Mouse (Mus musculus) left cerebral cortex, adult 9 months (tissue): Measurements from ENCODE around the gene Rarb.

Experiments used
- DNase-seq, 2 experiments: peaks; one replicate each; pipeline ENCODE4 v3.0.0; 2022; ENCODE audit warnings: low spot score in 2 of 2

The Rarb gene

DNA sequence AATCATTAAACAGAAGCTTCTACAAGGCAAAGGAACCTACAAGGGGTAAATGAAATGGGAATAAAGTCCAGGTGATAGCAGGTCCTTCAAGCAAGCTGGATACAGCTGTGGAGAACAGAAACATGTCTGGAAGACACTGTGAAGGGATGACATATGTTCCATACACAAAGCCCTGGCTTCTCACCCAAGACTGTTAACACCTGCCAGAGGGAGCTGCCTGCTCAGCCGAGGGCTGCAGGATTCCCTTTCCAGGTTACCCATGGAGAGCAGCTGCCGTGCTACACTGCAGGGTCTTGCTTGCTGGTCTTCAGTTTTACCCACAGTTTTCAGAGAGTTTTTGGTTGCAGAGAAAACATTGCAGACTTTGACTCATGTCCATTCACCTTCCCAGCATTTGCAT is 290.3 kb downstream of the Rarb start:
- no peak for DNase-seq

DNA sequence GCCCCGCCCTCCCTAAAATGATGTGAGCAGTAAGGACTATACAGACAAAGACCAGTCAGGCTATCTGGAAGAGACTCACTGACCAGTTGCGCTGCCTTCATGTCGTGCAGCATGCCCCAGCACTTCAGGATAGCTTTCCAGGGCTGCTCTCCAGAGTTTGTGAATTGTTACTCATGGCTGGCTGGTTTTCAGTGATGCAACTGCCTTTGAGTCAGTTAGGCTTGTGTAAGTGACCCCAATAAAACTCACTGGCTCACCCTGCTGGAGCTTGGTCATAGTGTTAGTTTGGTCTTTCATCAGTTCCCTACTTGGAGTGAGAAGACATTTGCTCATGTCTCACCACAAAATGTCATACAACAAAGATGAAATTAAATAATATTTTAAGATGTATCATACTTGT is 292.8 kb downstream of the Rarb start:
- no peak for DNase-seq

DNA sequence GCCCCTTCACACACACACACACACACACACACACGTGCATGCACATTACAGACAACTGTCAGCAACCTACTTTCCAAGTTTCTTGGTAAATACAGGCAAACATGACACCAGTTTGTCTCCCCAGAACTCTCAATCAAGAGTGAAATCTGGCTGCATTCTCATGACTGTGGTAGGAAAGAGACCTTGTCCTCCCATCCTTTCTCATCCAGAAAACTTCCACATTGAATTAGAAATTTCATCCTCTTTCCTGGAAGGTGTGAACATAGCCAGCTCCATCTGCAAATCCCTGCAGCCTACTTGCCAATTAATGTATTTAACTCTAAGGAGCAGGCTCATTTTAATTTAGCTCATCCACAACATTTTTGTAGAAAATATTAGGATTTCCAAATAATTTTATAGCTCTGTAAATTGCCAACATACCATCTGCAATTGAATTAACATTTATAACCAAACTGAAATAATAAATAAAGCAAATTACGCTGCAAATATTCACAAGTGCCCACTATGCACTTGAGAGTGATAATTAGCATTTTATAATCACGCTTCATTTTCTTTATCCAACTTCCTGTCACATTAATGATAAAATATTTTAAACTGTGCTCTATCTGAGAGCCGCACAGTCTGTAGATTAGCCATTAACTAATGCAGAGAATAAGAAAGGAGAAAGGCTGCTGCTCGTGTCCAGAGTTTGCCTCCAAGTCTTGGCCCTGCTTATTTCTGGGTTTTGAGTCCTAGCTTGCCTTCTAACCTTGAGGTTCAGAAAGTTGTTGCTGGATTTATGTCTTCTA is 293.6 kb downstream of the Rarb start:
- DNase-seq: no peak

DNA sequence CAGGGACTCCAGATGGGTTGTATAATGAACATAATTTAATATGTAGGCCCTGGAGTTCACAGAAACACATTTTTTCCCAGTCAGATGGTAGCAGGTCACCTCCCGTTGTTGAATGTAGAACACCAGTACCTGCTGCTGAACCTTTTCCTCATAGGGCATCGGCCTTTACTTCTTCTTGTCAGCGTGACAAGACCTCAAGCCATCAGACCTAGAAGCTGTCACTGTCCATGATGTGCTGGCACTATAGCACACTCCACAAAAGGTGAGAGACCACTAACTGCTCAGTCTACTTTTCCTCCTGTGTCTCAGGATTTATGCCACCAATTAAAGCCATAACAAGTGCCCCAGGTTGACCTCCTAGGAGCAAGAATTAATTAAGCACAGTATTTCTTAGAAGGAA is 296.1 kb downstream of the Rarb start:
- DNase-seq: no peak

DNA sequence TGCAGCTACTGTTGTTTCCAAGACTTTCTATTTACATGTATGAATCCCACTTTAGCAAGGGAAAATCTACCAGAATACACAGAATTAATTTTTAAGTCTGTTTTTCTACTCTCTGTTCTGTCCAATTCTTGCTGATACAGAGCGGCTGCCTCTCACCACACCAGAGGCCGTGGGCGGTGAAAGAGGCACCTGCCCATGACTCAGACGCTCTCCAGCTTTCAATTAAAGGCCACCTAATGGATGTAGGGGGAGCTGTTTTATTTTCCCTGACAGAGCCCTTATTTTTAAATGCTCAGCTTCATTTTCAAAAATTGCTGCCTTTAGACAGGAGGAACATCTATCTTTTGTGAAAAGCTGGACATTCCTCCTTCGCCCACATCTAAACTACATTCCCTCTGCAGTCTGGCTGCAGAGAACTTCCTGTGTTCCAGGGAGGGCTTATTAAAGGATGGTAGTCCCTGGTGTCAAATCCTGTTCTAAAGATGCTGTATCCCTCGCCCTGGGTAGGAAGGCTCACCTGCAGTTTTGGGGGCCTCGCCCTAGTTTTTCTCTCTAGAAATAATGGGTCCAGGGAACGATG is 299.3 kb downstream of the Rarb start:
- peak in 1 of 2 experiments; percentile 56 for DNase-seq

DNA sequence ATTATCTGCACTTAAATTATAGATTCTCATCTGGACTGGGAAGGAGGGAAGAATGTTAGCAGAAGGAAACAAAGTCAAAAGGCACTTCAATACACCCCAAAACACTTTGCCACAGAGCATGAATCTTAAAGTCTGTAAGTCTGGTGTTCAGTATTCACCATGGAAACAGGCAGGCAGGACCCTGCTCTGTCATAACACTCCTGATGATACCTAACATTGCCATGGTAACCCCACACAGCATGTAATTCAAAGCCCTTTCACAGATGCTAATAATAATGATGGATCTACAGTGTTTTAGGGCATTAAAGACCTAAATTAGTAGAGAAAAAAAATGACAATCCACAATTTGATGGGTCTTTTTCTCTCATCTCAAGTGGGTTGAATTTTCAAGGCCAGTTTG is 301.0 kb downstream of the Rarb start:
- peak in 1 of 2 experiments; percentile 32 for DNase-seq

DNA sequence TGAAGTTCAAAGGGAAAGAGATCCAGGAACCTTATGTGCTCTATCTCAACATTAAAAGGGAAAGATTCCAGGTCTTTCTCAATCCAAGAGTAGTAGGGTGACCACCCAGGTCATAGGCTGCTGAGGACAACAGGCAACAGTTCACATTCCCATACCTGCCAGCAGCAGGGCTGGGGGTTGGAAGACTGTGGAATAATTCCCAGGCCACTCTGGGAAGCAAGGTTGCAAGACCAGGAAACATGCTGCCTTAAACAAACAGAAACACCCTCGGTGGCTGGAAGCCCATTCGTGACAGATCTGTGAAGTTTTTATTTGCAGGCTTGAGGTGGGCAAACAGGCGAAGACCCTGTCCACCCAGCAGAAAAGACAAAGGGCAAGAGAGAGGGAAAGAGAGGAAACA is 303.2 kb downstream of the Rarb start:
- no peak for DNase-seq

DNA sequence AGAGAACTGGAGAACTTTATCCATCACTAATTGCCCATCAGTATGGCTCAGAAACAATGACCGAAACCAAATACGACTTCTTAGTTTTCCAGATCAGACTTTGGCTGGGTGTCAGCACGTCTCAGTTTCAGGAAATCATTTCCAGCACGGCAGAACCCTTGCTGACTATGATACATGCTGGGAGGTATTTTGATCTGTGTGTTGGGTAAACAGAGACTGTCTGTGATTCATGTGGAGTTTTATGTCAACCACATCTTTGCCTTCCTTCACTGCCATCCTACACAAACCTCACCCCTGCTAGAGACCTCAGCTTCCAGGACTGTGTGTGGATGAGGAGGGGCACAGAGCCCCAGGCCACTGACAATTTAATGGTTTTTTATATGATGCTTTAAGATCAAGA is 308.4 kb downstream of the Rarb start:
- no peak for DNase-seq

DNA sequence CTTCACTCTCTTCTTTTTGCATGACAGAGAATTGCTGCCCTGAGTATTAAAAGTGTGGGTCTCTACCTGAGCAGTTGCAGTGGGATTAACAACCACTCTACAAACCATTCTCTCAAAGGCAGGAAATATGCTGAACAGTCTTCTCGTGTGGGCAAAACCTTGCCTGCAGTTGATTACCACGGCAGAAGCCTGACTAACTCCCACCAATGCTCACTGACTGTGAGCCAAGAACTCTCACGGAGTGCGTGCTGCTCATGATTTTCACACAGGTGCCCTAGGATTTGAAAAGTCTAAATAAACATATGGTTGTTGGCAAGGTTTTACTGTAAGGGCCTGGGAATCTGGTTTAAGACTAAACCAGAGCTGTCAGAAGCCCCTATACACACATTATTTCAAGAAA is 309.1 kb downstream of the Rarb start:
- DNase-seq: no peak

DNA sequence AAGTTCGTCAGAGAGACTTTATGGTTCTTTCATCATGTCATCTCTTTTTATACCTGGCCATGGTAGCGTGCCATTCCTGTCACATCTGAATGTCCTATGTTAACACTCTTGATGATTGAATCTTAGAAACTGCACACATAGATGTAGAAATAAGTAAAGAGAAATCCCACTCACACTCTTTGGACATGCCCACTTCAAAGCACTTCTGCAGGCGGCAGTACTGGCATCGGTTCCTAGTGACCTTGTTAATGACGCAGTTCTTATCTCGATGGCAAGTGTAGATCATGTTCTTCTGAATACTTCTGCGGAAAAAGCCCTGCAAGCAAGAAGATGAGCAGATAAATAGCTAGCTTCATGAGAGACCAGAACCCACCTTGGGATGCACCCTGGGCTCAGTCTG is 310.2 kb downstream of the Rarb start:
- DNase-seq: no peak

DNA sequence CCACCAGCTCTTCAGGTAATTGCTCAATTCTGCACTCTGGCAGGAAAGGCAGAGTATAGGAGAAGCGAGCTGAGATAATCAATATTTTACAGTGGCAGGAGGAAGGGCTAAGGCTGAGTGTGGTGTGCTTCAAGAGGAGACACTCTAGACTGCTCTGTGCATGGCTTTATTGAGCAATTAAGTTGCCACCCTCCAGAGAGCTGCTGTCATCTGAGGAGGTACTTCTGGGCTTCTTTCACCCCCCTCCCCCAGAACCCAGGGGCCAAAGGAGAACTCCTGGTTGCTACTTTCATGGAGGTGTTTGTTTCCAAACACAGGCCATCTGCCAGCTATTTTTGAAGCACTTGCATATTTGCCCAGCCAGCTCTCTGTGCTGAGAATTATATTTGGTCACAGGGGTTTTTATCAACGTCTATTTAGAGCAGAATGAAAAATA is 321.7 kb downstream of the Rarb start:
- no peak for DNase-seq

DNA sequence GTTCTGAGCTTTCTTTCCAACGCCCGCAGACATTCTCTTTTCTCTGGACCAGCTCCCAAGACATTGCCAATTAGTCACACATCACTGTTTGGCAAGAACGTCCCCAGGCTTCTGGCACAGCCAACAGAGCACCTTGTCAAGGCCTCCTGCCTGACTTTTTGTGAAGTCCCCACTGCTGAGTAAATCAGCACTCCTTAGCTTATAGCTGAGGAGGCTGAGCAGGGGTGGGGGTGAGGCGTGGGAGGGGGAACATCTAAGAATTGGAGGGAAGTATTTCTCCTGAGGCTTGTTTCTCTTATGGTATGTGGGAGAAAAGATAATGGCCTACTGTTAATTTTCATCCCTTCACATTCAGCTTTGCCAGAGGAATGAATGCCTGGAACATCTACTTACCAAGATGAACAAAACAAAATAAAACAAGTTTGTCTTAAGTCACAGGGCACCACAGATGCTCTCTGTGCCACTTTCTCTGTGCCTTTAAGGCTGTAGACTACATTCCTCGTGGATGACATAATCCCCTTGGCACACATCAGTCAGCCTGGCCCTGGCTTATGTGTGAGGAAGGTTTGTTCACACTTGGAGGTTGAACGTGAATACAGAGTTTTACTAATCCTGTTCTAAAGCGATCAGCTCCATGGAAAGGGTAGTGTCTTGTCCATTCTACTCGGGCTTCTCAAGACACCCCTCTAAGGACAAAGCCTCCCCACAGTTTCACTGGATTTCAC is 335.1 kb downstream of the Rarb start:
- no peak for DNase-seq

DNA sequence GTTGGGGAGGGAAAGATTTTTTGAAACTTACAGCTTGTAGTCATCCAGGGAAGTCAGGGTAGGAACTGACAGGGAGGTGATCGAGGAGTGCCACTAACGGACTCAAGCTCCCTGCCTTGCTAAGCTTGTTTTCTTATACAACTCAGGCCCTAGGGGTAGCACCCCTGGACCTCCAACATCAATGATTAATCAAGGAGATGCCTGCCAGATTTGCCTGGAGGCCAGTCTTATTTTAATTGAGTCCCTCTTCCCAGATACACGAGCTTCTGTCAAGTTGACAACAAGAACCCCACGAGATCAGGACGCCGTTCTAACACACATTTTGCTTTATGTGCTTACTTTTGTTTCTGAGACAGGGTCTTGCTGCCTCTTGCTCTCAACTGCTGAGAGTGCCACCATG is 338.3 kb downstream of the Rarb start:
- no peak for DNase-seq

DNA sequence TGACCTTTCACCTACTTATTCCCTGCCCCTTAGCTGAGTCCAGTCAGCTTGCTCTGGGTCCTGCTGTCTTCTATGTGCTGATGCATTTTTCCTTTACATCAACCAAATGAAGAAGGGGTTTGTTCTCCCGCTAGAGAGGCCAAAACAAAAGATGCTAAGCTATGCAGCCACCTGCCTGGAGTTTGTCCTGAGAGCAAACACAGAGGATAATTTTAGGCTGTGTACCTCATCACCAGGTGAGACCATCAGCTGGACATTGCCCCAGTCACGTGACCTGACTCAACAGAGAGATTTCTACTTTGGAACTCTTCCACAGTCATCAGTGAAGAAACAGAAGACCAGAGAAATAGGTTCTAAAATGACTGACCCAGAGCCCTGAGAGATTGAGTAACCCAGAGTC is 339.4 kb downstream of the Rarb start:
- DNase-seq: no peak

DNA sequence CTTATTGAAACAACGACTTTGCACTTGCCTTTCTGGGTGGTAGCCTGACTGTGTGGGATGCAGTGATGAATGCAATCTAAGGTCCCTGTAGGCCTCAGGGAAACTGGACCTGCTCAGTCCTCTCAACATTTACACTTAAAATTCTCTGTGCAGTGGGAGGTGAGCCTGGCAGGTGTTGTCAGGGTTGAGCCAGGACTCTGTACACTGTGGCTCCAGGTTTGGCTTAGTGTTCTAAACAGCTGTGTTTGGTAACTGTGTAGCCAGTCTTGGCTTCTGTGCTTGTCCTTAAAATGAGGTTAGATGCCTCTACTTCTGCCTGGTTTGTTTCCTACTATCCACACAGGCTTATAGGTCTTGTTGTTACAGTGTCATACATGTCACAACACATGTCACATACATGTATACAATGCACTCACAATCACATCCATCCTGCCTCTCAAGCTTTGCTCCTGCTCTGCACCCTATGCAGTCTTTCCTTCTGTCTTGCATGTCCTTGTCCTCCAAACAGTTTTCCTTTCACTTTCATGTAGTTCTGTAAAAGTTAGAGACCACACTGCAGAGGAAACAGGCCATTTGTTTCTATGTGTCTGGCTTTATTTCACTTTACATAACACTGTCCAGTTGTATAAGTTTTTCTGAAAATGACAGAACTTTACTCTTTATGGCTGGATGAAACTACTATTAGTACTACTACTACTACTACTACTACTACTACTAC is 340.2 kb downstream of the Rarb start:
- no peak for DNase-seq

DNA sequence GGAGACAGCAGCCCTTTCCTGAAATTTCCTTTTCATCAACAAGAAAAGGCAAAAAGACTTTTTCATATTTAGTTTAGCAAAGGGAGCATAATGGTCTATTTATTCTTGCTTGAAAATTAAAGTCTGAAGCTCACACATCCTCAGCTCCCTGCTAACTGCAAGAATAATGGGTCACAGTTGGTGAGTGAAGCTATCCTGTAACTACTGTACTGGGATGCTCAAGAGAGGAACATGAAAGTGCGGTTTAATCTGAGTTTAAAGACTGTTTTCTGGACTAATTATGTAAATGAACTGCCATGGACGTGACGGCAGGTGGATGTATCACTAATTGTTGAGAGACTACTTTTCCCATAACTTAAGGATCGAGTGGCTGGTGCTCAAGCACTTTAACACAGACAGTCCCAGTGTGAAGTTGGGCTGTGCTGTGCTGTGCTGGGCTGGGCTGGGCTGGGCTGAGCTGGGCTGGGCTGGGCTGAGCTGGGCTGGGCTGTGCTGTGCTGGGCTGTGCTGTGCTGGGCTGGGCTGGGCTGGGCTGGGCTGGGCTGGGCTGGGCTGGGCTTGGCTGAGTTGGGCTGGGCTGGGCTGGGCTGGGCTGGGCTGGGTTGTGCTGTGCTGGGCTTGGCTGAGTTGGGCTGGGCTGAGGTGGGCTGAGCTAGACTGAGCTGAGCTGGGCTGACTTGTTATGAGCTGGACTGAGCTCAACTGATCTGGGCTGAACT is 370.5 kb downstream of the Rarb start:
- no peak for DNase-seq

DNA sequence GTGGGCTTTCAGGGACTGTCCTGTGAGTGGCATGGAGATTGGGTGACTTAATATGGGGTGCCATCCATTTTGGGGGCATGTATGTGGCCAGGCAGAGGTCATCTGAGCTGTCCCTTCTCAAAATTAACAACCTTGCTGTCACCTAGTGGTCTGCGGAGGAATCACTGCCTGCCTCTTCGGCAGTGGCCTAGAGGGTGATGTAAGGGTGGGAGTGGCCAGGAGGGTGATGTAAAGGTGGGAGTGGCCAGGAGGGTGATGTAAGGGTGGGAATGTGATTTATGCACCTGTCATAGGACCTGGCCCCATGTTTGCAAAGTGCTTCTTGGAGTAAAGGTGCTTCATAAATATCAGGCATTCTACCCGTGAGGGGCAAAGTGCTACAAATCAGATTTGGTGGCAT is 371.4 kb downstream of the Rarb start:
- no peak for DNase-seq

DNA sequence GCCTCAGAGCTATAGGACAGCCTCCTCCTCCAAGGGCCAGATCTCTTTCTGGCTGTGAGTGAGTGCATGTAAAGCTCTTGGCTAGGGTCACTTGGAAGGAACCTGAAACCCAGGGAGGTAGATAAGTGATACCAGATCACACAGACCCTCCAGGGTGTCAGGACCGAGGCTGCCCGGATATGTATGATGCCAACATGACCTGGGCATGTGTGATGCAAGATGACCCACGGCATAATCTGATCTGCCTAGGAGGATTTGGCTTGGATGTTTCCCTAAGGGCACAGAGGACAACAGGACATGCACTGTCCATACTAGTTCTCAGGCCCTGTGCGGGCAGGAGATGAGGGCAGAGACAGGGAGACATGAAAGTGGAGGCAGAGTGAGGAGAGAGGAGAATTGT is 374.1 kb downstream of the Rarb start:
- no peak for DNase-seq

DNA sequence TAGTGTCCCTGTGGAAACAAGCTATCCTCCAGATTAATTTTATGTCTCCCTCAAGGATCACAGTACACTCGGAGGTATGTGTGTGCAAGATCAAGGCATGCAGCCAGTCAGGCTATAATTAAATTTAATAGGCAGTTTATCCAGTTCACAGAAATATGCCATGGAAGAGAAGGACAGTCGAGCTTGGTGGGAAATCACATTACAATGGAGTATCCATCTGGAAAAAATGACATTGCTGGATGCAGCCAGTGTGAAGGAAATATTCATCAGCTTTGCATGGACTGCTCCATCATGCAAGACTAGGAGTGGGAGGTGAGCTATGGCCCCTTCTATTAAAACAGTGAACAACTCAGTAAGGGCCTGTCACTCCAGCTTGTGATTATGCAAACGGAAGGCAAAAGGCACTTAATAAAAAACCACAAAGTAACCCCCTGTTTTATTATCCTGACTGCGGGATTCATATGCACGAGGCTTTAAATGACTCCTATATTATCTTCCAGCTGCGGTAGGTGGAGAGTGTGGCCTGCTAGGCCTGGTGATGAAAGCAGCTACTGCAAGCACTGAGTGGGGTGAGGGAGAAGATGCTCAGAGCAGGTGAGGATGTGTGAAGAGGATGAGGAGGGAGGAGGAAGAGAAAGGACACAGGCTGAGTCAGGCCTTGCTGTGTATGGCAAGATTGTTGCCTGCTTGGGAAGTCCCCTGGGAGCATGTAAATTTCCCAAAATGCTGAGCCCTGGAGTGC is 379.4 kb downstream of the Rarb start:
- no peak for DNase-seq

DNA sequence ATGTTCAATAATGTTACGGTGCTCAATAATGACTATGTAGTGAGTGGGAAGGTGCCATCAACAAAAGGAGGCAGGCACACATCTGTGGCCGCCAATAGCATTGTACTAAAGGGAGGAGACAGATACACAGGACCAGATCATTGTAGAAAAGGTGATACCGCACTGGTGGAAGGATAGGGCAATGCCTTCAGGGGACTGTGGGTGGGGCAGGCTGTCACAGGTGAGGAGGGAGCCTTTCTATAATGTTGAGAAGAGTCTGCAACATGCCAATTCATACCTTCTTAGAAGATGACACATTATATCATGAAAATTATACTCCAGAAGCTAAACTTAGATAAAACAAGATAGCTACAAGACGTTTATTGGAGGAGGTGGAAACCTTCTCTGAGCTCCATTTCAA is 381.6 kb downstream of the Rarb start:
- no peak for DNase-seq
